Mouse (Mus musculus): ENCODE measurements at regions not wholly inside any gene's neighbourhood (a gene's known extent, or its start where the extent isn't known, plus 50 kb on each side); places are given as distances from the start of the nearest gene placed in this dataset.
A peak's percentile ranks its signal among the peaks of the same experiment; 100 is the strongest.
"Not testable (repeated sequence)": the region's sequence is repeated elsewhere in the genome, so short reads cannot be mapped to it uniquely, and the experiment has no call there.

- peak; percentile 13 for DNase-seq
Measured at GRCm38 (mm10) chr2:171101180-171101579, 369.6 kb downstream of the Dok5 start.

- DNase-seq: not testable (repeated sequence)
Measured at GRCm38 (mm10) chr2:171120033-171120802, 388.6 kb downstream of the Dok5 start.

GRCm38 (mm10) chr2:171134794-171135193, 403.2 kb downstream of the Dok5 start:
- DNase-seq: no peak

Data from kidney, adult 9 months (tissue).